Mouse (Mus musculus) right cerebral cortex, postnatal 36 days (tissue): Measurements from ENCODE around the gene Rrm1.
A peak's percentile ranks its signal among the peaks of the same experiment; 100 is the strongest.
"Not testable (repeated sequence)": the region's sequence is repeated elsewhere in the genome, so short reads cannot be mapped to it uniquely, and the experiment has no call there.

ENCODE experiments used
- DNase-seq, 2 experiments: peaks; one replicate each; pipeline ENCODE4 v3.0.0; 2022; ENCODE audit warnings: low spot score in 2 of 2, mixed read lengths in 1 of 2

Gene Rrm1

DNA sequence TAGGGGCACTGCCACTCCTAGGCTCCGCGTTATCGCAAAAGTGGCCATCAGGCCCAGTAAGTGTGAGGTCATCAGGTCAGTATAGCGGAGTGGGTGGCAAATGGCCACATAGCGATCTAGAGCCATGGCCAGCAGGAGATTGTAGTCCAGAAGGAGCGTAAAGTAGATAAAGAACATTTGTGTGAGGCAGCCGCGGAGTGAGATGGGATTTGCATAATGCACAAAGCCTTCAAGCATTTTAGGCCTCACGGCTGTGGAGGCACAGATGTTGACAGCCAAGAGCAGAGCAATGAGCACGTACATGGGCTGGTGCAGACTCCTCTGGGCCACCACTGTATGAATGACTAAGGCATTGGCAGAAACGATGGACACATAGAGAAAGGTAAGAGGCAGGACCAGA is 35.9 kb downstream of the Rrm1 start:
- DNase-seq: no peak

DNA sequence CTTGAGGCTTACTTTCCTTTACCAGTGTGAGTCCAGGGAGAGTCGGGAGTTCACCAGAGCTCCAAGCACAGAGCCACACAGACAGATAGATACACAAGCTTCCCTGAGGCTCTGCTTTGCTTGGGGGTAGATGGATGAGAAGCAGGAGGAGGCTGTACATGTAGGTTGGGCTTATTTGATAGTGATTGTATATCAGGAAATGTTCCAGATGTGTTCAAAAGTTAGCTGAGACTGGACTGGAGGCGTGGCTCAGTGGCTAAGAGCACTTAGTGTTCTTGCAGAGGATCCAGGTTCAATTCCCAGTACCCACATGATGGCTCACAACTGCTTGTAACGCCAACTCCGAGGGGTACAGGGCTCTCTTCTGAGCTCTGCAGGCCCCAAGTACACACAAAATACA is 36.9 kb downstream of the Rrm1 start:
- DNase-seq: no peak

DNA sequence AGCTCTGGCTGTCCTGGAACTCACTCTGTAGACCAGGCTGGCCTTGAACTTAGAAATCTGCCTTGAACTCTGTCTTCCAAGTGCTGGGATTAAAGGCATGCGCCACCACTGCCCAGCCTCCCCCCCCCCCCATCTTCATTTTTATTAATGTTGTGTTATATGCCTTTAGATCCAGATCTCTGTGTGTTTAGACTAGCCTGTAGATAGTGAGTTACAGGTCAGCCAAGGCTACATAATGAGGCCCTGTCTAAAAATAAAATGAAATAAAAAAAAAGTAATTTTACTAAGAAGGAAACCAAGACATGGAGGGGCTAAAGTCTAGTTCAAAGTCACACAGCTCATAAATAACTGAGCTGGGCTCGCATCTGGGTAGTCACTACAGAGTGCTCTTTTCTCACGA is 37.4 kb downstream of the Rrm1 start:
- DNase-seq: no peak

DNA sequence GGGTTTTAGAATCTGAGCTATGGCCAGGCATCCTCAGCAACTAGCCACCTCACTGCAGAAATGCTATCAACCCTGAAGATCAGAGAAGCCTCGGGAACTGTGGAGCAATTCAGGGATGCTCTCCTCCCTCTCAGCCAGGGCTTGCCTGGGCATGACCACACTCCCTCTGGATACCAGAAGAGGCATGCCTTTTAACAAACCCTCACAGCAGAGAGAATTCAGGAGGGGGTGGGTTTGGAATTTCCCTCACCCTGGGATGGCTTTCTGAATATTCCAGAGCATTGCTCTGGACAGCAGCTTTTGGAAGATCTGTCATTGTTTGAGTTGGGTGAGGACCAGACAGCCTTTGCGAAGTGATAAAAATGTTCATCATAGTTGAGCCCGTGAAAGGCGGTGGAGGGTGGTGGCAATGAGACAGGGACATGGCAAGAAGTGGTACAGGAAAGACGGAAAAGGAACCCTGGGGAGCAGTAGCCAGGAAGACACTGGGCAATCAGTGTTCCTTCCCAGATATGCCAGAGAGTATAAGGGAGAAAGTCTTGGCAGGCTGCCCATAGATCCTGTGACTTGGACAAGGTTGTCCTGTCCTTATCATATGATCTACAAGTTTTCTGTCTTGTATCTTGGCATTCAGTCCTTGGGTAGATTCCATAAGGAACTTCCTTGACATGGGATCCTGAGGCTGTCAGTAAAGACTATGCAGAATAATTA is 38.0 kb downstream of the Rrm1 start:
- DNase-seq: no peak

DNA sequence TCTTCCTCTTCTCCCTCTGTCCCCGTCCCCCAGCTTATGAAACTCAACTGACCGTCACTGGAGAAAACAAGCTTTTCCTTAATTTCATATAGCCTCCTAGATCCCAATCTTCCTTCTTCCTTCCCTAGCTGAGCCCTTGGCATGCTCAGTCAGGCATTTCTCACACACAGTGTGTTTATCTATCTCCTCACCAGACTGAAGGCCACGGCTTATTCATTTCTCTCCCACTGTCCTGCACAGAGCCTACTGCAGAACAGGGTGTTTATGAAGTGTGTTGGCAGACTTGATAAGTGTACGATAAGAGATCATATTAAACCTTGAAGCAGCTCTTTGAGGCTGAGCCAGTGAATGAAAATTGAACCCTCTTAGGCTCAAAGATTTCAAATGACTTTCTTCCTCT is 39.3 kb downstream of the Rrm1 start:
- no peak for DNase-seq

DNA sequence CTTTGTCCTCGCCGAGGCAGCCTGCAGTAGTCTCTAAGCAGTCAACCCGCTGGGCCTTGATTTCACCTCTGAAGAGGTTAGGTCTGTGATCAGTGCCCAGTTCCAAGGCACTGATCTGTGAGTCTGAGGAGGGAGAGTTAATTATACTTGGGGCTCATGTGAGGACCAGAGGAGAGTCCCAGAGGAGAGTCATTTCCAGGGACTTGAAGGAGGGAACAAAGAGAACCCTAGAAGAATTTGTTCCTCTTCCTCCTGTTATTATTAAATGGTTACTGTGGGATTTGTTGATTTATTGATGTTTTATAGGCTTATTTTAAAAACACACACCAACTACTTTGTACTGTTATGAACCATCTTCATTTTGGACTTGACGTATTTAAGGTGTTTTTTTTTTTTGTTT is 40.1 kb downstream of the Rrm1 start, which contains the start of gene Olfr543:
Gene Olfr543, minus strand, starts transcription at position 101 of the 400 bp plus-strand sequence.
- DNase-seq: no peak

DNA sequence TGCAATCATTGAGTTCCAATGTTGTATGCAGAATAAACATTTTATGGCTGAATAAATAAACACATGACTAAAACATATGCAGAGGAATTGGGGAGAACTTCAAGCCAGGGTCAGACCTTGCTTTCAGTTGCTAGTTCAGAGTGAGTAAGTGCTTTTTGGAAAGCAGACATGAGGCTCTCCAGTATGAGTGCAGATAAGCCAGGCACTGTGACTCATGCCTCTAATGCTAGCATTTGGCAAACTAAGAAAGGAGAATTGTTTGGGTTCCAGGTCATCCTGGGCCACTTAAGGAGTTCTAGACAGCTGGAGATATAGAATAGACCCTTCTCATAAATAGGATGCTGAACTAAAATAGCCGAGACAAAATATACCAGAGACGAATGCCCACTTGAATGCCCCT is 42.2 kb downstream of the Rrm1 start:
- DNase-seq: no peak

DNA sequence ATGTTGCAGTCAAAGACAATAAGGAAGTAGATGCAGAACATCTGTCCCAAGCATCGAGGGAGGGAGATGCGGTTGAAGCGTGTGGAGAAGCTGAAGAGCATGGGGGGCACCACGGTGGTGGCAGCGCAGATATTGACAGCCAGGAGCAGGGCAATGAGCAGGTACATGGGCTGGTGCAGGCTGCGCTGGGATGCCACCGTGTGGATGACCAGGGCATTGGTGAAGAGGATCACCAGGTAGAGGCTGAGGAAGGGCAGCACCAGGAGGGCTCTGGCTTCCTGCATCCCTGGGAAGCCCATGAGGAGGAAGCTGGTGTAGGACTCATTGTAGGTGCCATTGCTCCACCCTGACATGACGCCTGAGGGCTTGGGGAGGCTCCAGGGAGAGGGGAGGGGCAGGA is 43.3 kb downstream of the Rrm1 start:
- DNase-seq: not testable (repeated sequence)

DNA sequence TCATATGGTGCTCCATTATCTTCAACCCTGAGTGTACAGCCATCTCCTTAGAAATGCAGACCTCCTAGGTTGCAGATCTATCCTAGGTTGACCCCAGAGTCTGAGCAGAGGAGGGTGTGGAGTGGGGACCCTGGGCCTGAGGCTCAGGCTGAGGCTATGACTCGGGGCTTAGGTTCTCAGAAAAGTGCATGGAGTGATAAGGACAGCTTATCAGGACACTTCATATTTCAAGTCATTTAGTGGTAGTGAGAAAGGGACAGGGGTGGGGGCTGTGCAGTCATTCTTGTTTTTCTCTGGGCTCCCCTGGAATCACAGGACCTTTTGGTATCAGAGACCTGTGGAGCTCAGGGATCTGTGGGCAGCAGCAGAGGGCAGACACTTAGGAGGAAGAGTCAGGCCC is 44.6 kb downstream of the Rrm1 start:
- DNase-seq: no peak

DNA sequence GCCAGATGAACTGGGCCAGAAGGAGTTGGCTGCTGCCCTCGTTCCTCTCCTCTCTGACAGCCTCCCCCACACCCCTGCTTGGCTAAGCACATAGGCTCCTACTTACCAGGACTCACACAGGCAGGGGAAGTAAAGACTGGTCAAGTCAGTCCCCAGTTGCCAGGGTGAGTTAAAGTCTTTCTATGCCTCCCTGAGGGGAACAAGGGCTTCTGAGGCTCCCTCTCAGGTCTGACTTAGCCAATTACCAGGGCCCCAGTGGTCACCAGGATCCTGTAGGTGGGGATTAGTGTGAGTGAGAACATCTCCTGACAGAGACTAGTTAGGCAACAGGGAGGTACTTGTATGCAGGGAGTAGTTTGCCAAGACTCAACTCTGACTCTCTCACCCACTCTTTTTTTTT is 46.7 kb downstream of the Rrm1 start, which contains the start of gene Olfr544:
Gene Olfr544, minus strand, starts transcription at position 153 of the 400 bp plus-strand sequence.
- no peak for DNase-seq

DNA sequence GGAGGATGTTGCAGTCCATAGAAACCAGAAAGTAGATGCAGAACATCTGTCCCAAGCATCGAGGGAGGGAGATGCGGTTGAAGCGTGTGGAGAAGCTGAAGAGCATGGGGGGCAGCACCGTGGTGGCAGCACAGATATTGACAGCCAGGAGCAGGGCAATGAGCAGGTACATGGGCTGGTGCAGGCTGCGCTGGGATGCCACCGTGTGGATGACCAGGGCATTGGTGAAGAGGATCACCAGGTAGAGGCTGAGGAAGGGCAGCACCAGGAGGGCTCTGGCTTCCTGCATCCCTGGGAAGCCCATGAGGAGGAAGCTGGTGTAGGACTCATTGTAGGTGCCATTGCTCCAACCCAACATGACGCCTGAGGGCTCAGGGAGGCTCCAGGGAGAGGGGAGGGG is 52.9 kb downstream of the Rrm1 start:
- not testable (repeated sequence) for DNase-seq

DNA sequence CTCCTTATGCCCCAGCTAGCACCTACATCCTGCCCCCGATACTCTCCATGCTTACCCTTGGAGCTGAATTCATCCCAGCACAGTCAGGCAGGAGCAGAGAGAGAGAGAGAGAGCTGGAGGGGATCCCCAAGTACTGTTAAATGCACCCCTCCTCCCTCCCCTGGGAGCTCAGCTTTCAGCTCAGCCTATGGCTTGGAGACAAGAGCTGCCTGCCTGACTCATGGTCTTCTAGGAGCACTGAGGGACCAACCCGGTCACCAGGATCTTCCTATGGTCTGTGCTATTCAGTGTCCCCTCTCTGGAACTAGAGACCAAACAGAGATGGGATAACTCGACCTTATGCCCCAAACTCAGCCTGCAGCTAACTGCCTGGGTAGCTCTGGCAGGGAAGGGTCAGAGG is 58.0 kb downstream of the Rrm1 start, which contains the start of gene Olfr545:
Gene Olfr545, minus strand, starts transcription at position 101 of the 400 bp plus-strand sequence.
- no peak for DNase-seq

DNA sequence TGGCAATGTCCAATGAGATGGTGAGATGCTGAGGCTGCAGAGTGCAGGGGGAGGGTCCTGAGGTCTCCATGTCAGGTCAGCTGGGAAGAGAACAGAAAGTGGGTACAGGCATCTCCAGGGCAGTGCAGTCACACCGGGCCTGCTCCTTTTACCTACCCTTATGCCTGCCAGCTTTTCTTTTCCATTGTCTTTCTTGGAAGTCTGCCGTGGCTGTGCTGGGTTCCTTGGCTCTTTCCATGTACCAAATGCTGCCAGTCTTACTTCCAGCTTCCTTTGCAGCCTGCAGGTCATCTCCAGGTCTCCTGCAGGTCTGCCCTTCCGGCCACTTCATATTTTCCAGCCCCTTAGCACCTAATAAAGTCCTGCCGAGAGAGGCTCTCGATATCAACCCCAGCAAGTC is 60.5 kb downstream of the Rrm1 start:
- DNase-seq: no peak

DNA sequence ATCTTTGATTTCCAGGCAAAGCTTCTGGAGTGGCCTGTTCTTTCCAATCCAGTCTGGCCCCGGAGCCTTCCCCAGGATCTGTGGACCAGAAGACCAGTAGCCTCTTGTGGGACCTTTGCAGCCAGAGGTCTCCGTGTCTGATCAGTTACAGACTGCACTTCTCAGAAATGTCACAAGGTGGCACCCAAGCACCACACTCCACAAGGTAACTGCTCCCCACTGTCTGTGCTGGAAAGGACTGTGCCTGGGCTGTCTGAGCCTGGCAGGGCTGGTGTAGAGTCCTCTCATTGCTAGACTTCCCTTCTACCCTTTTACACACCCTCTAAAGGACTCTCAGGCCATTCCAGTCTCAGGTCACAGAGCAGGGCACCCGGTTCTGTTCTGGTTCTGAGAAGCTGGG is 65.4 kb downstream of the Rrm1 start:
- peak; percentile 55 to 61 for DNase-seq

DNA sequence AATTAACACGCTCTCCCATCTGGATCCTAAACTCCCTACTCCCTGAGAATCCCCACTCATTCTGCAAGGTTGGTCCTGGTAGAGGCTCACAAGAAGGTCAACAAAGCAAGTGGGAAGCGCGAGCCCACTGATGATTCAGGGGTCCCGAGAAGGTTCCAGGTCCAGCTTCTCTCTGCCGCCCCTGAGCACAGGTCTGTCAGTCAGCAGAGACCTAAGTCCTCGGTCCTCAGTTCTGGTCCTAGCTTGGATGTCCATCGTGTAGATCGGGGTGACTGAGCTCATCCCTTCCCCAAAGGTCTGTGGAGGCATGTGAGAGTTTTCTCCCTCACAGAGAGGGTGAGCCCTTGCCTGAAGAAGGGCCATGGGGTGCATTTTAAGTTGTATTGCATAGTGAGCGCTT is 66.6 kb downstream of the Rrm1 start:
- DNase-seq: no peak

DNA sequence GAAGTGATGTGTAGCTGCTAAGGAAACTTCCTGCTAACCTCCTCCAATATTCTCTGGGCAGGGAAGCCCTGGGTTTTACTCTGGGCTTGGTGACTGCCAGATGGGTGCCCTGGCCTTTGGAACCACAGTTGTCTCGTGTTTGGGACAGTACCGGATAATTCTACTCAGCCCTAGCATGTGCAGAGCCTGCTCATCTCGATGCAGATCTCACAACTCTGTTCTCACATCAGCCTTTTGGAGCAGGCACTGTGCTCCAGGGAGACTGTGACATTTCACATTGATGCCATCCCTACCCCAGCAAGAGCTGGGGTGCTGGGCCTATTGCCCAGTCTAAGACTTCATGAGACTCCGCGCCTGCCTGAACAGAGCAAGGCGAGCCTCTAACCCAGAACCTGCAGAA is 67.2 kb downstream of the Rrm1 start:
- no peak for DNase-seq

DNA sequence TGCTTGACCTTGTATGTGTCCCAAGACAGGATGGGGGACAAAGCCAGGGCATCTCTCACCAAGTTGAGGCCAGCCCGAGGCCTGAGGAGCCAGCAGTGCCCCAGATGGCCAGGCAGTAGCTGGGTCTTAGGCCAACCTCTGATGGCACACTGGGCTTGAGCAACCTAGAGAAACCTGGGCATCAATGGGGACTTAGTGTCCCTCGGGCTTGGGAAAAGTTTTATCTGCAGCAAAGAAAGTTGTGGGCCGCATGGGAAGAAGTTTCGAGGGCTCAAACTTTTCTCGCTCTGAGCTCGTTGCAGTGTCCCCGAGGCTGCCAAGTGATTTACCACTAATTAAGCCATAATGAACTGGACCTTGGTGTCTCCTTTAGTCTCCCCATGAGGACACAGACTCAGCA is 68.2 kb downstream of the Rrm1 start:
- no peak for DNase-seq

DNA sequence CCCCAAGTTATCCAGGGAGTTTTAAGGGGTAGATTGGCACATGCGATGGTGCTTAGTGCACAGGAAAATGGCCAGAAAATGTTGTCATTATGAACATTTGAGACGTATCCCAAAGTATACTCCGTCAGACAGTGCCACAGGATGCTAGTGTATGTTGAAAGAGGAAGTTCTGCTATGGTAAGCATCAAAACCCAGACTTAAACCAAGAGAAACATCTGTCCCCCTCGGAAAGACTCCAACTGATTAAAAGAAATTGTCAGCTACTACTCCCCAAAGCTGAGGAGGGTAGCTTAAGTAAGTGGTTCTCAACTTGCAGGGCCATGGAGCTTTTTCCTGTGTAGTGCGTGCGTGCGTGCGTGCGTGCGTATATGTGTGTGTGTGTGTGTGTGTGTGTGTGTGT is 70.4 kb downstream of the Rrm1 start:
- DNase-seq: no peak

DNA sequence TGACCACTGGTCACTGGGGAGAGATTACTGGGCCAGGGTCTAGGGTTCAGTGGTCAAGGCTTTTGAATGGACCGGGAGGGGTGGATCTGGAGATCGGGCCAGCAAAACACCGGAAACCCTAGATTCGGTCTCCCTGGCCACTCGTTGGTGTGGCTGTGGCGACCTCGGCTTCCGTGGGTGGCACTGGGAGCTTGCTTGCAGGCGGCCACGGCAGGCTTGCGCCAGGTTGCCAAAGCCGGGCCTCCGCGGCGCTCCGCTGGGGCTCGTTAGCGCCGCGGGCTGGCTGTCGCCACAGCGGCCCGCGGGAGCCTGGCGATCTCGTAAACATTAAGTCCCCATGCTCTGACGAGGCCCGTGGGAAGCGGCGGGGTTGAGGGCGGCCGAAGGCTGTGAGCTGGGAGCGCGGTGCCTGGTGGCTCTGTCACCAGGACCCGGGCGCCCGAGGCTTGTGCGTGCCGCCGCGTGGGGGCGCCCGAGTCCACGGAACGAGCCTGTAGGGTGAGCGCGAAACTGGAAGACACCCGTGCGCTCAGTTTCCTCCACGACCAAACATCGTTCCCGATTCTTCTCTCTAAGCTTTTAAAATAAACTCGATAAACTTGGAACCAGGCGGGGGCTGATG is 71.4 kb downstream of the Rrm1 start:
- DNase-seq: peak; percentile 63 to 70

DNA sequence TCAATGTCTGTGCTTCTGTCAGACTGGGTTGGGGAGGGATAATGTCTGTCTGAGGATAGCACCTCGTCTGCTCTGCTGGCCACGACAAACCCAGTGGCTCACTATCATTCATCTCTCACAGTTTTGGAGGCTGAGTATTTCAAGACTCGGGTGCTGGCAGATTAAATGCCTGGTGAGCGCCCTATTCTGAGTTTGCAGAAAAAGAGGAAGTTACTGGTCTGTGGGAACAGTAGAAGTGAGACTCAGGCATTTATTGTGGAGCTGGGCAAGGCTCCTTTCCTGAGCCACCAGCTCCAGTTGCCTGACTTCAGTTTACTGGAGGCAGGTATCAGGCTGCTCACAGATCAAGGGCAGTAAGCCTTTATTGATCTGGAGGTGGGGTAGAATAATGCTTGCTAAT is 72.6 kb downstream of the Rrm1 start:
- no peak for DNase-seq

DNA sequence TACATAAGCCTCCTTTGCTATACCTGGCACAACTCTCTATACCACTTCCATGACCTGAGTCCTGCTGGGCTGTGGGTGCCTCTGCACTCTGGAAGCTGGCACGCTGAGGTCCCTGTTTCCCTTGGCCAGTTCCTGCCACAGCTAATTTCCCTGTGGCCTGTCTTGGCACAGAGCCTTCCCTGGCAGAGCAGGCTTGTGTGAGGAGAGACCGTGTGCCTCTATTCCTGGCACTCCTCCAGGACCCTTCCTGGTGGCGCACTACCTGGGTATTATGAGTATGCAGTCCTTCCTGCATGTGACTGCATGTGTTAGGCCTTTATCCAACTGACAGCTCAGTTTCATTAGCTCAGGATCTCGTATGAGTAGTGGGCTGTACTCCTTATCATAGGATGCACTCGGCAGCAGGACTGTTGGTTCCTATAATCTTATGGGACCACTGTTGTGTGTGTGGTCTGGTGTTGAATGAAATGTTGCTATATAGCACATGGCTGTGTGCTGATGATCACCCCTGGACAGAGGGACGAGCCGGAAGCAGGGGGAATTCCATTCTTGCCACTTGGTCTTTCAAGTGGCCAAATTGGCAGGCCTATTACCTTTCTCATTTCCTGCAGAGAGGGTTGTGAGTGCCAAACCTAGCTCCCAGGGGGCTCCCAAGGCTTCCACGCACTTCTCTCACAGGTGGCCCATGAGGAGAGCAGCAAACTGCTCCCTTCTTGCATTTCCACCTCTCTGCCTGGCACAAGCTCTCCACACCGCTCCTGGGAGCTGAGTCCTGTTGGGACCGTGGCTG is 75.0 kb downstream of the Rrm1 start:
- no peak for DNase-seq

DNA sequence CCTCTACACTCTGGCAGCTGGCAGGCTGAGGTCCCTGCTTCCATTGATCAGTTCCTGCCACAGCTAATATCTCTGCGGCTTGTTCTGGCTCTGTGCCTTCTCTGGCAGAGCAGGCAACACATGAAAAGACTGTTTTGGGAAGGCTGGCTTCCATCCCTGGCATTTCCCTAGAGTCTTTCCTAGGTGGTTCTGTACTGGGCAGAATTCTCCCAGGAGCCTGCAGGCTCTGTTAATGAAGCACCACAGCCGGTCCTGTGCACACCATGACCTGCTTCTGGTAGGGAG is 75.5 kb downstream of the Rrm1 start:
- no peak for DNase-seq
